Mouse (Mus musculus) kidney, embryonic 16.5 days (tissue): ENCODE measurements around the gene C130074G19Rik. TPM values are rescaled to one million over a fixed set of nuclear protein-coding genes. Genes with fewer than 3 reads are reported as not detected.
A peak's percentile ranks its signal among the peaks of the same experiment; 100 is the strongest.

Experiments
- ATAC-seq: fragments of 200-750 bp; cut with Nextera tagmentation; 2 replicates; pipeline ENCODE4 v1.8.0; 2017; ENCODE audit warnings: moderate TSS enrichment; ENCODE audit not compliant: low FRiP score, low TSS enrichment
- H3K27ac ChIP-seq: fragments of 300-500 bp; sonication (generic); 2 replicates; pipeline ENCODE4 v1.5.1; 2014; ENCODE audit warnings: low read length
- H3K27me3 ChIP-seq: fragments of 300-500 bp; sonication (generic); 2 replicates; pipeline ENCODE4 v1.6.1; 2014; ENCODE audit warnings: low read length, control low read depth, mixed read lengths; ENCODE audit not compliant: insufficient read depth
- H3K36me3 ChIP-seq: fragments of 300-500 bp; sonication (generic); 2 replicates; pipeline ENCODE4 v1.6.1; 2014; ENCODE audit warnings: low read length, control low read depth, mixed read lengths; ENCODE audit not compliant: insufficient read depth
- H3K4me1 ChIP-seq: fragments of 300-500 bp; sonication (generic); 2 replicates; pipeline ENCODE4 v1.6.1; 2014; ENCODE audit warnings: low read length, control low read depth, mixed read lengths; ENCODE audit not compliant: insufficient read depth
- H3K4me2 ChIP-seq: fragments of 300-500 bp; sonication (generic); replicated peaks from 2 replicates; pipeline ENCODE4 v1.6.1; 2014; ENCODE audit warnings: low read depth, low read length
- H3K4me3 ChIP-seq: fragments of 300-500 bp; sonication (generic); 2 replicates; pipeline ENCODE4 v1.5.1; 2014; ENCODE audit warnings: mild to moderate bottlenecking, low read length
- H3K9ac ChIP-seq: fragments of 300-500 bp; sonication (generic); replicated peaks from 2 replicates; pipeline ENCODE4 v1.6.1; 2014; ENCODE audit warnings: low read length
- H3K9me3 ChIP-seq: fragments of 300-500 bp; sonication (generic); 2 replicates; pipeline ENCODE4 v1.6.1; 2016; ENCODE audit warnings: low read length, control low read depth
- WGBS: fragments of 180-500 bp; shearing (Covaris S2); extraction: QIAGEN DNeasy Blood & Tissue Kit; methylation state at CpG from one replicate; pipeline ENCODE4 v1.1.7; 2014; 5-methylcytosine and 5-hydroxymethylcytosine counted together
- microRNA counts: library from miRNA; unstranded; fragments of <30 nt; microRNA quantifications from one replicate; lab custom pipeline; 2016
- microRNA-seq: library from miRNA; unstranded; fragments of <30 nt; microRNA quantifications from one replicate; pipeline ENCODE4, GENCODE M21; 2016
- polyA plus RNA-seq: library from polyadenylated mRNA; unstranded; fragments of >200 nt; fragmentation: Nextera tagmentation; extraction: Ambion mirVana; gene quantifications from 2 replicates; pipeline ENCODE4 v1.2.1, GENCODE M21; 2015

Gene C130074G19Rik
- polyA plus RNA-seq, 1 experiment from 2014 or later: 3.1 TPM

- peaks cover 42% of the 10 kb centered on the region for H3K36me3 ChIP-seq
- peaks cover under 1% of the 10 kb centered on the region; the same call in 1 of the 2 replicates for H3K4me1 ChIP-seq
- no peak overlapping the region for H3K4me3 ChIP-seq
- ATAC-seq: no peak
- H3K27me3 ChIP-seq: no peaks in the 10 kb centered on the region
- 83% methylated on average over 8 of the region's 8 CpGs for WGBS
- H3K4me2 ChIP-seq: no peak overlapping the region
- no peak overlapping the region for H3K9ac ChIP-seq
- no peaks in the 10 kb centered on the region for H3K9me3 ChIP-seq
- H3K27ac ChIP-seq: no peak overlapping the region
These were observed 53.1 kb downstream of the C130074G19Rik start for GRCm38 (mm10) chr1:184829897-184830296.

- no peak overlapping the region for H3K9ac ChIP-seq
- H3K27me3 ChIP-seq: no peaks in the 10 kb centered on the region
- 34% methylated on average over 23 of the region's 23 CpGs for WGBS
- no peak overlapping the region for H3K27ac ChIP-seq
- H3K36me3 ChIP-seq: peaks cover 24% of the 10 kb centered on the region
- H3K4me1 ChIP-seq: peaks cover 8% of the 10 kb centered on the region
- peak overlapping the region; percentile 20; the same call in 1 of the 2 replicates for H3K4me2 ChIP-seq
- no peak for ATAC-seq
- no peak overlapping the region for H3K4me3 ChIP-seq
- H3K9me3 ChIP-seq: no peaks in the 10 kb centered on the region
These were observed 55.8 kb downstream of the C130074G19Rik start for GRCm38 (mm10) chr1:184827175-184827701.

GRCm38 (mm10) chr1:184825093-184825492 is 57.9 kb downstream of the C130074G19Rik start:
- Histone ChIP-seq H3K4me3 (no peak overlapping the region), H3K27me3 (no peaks in the 10 kb centered on the region), H3K4me2 (peak overlapping the region; percentile 20; the same call in 1 of the 2 replicates), H3K36me3 (peaks cover 17% of the 10 kb centered on the region), H3K9me3 (no peaks in the 10 kb centered on the region), H3K4me1 (peaks cover 8% of the 10 kb centered on the region), H3K27ac (no peak overlapping the region), H3K9ac (no peak overlapping the region)
- WGBS: 25% methylated on average over 11 of the region's 11 CpGs
- ATAC-seq: 0 out of 2 replicates have a peak, but pooled peaks have one; percentile 39

- H3K27me3 ChIP-seq: no peaks in the 10 kb centered on the region
- H3K9me3 ChIP-seq: no peaks in the 10 kb centered on the region
- peaks cover 8% of the 10 kb centered on the region for H3K4me1 ChIP-seq
- peaks cover 18% of the 10 kb centered on the region for H3K36me3 ChIP-seq
- ATAC-seq: peak; percentile 95
- H3K9ac ChIP-seq: no peak overlapping the region; the same call in 1 of the 2 replicates
- 2% methylated on average over 12 of the region's 12 CpGs for WGBS
- no peak overlapping the region for H3K4me3 ChIP-seq
- no peak overlapping the region for H3K27ac ChIP-seq
- H3K4me2 ChIP-seq: peak overlapping the region; percentile 20; the same call in 1 of the 2 replicates
These were observed 58.6 kb downstream of the C130074G19Rik start for GRCm38 (mm10) chr1:184824439-184824851.

- Histone ChIP-seq H3K9ac (no peak overlapping the region), H3K27ac (no peak overlapping the region), H3K36me3 (peaks cover 30% of the 10 kb centered on the region), H3K9me3 (no peaks in the 10 kb centered on the region), H3K4me3 (no peak overlapping the region), H3K4me1 (peaks cover 8% of the 10 kb centered on the region), H3K4me2 (peak overlapping the region; percentile 28; the same call in 1 of the 2 replicates), H3K27me3 (no peaks in the 10 kb centered on the region)
- 20% methylated on average over 11 of the region's 11 CpGs for WGBS
- no peak for ATAC-seq
These were observed 60.3 kb downstream of the C130074G19Rik start for GRCm38 (mm10) chr1:184822678-184823077.

MicroRNA genes within 50 kb of the gene (microRNA counts, 519-probe panel; counts per million panel counts)
- microRNA mmu-miR-1981 (lab: Ali Mortazavi, UCI): 3,552 counts per million, percentile 82 among the panel's probes with 10 or more counts

Small RNAs within 50 kb of the gene (microRNA-seq; reads per million reads assigned to microRNA genes)
- 67.5 reads per million, percentile 52 among the genes with 10 or more reads in this experiment for gene Mir1981

Other genes starting within 250 kb of the C130074G19Rik start
- 12.8 and 13.2 TPM in 2 replicates for gene Hlx, start 150.6 kb downstream of the C130074G19Rik start, polyA plus RNA-seq
- gene Marc1, start 71.9 kb downstream of the C130074G19Rik start, polyA plus RNA-seq: 0.26 and 0.37 TPM in 2 replicates
- gene Marc2, start 36.8 kb downstream of the C130074G19Rik start, polyA plus RNA-seq: 196 and 228 TPM in 2 replicates
- 1.8 and 2.0 TPM in 2 replicates for gene Mark1, start 116.4 kb upstream of the C130074G19Rik start, polyA plus RNA-seq